Mouse (Mus musculus): ENCODE data around the gene Trpm6.

DNA sequence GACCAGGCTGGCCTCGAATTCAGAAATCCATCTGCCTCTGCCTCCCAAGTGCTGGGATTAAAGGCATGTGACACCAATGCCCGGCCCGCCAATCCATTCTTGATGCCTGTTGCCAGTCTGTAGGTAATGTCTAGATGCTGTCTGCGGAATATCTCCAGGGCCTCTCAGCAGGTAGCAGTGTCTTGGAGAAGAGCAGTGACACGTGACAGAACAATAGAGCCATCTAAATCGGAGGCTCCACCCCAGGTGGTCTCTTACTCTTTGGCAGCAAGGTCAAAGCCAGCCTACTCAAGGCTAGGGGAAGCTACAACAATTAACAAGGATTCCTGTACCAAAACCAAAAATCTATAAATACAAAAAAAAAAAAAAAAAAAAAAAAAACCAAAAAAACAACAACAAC, 38.9 kb upstream of the Trpm6 start:
- no peak for TF ChIP-seq CTCF (IDR thresholded peaks at IDR 0.05; ENCODE audit: low read depth)
- TF ChIP-seq EP300 (IDR thresholded peaks at IDR 0.05; ENCODE audit: low read depth): no peak

All from heart, postnatal 0 days (tissue).